Comparison of ENCODE assay signal across 8 mouse cellular contexts in the genomic region with DNA sequence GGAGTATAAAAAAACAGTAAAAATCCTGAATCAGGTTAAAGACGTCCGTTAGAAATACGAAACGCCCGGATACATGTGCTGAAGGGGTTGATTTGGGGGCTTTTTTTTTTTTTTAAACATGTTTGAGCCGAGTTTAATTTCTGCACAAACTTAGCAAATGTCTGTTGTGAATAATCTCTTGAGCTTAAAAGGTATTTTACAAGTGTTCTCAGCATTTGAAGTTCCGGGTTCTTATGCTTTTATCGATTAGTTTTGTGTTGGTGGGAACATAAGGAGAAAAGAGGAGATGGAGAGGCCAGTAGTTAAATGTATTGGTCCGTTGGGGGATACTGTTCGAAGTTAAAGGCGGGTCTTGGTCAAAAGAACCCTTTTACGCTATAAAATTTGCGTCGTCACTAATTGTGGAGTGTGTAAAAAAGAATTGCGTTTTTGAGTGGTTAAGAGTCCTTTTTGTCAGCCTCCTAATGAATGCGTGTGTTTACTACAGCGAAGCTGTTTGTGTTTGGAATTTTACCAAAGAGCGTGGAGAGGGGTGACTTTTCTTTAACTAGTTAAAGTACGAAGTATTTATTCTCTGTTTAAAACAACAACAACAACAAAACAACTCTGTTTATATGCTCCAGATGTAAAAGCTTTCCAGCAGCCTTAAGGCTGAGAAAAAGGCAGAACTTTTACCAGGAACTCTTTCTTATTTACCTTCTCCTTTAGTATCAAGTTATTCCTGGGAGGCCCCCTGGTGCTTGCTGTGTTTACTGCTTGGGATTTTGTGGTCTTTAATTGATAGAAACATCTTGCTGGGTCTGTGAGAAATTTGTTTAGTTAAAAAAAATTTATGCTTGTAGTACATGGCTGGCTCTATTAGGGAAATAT. TPM values are rescaled to one million over a fixed set of nuclear protein-coding genes. Genes with fewer than 3 reads are reported as not detected.
A peak's percentile ranks its signal among the peaks of the same experiment; 100 is the strongest.
DNase-seq lines count a peak whose midpoint lies in the region; ATAC-seq and TF ChIP-seq lines count a peak whose summit lies in the region.

No protein-coding gene starts in this region.

- H3K27me3 ChIP-seq in forebrain, embryonic 12.5 days = no peaks in the 10 kb centered on the region
- no peaks in the 10 kb centered on the region for H3K27me3 ChIP-seq in hindbrain, embryonic 16.5 days (replicated peaks; ENCODE audit: control insufficient read depth, insufficient read depth, low read length)
- no peaks in the 10 kb centered on the region for H3K27me3 ChIP-seq in liver, embryonic 12.5 days (replicated peaks)
- no peaks in the 10 kb centered on the region for H3K27me3 ChIP-seq in neural tube, embryonic 12.5 days (replicated peaks)

- ATAC-seq in forebrain, embryonic 12.5 days (ENCODE audit: low FRiP score) = no peak
- ATAC-seq in hindbrain, embryonic 16.5 days = no peak
- ATAC-seq in liver, embryonic 12.5 days = no peak
- ATAC-seq in neural tube, embryonic 12.5 days (ENCODE audit: low FRiP score, low read depth) = no peak
- ATAC-seq in granulocyte monocyte progenitor cell, adult 5-6 weeks (replicated peaks; ENCODE audit: poor library complexity, severe bottlenecking) = no peak

- under 1% methylated on average over 19 of the region's 19 CpGs for WGBS in forebrain, embryonic 12.5 days
- WGBS in hindbrain, embryonic 16.5 days = under 1% methylated on average over 19 of the region's 19 CpGs
- under 1% methylated on average over 19 of the region's 19 CpGs for WGBS in liver, embryonic 12.5 days (ENCODE audit: insufficient replicate concordance)
- under 1% methylated on average over 19 of the region's 19 CpGs for WGBS in neural tube, embryonic 12.5 days

- no peaks in the 10 kb centered on the region for H3K9me3 ChIP-seq in forebrain, embryonic 12.5 days
- H3K9me3 ChIP-seq in hindbrain, embryonic 16.5 days (ENCODE audit: control insufficient read depth, low read length) = 0 out of 2 replicates have a peak, but pooled peaks cover 2% of the 10 kb centered on the region
- H3K9me3 ChIP-seq in liver, embryonic 12.5 days (replicated peaks) = no peaks in the 10 kb centered on the region
- H3K9me3 ChIP-seq in neural tube, embryonic 12.5 days = no peaks in the 10 kb centered on the region

- peak overlapping the region; percentile 84 for H3K4me3 ChIP-seq in layer of hippocampus, adult 2 months
- peak overlapping the region; percentile 95 for H3K4me3 ChIP-seq in forebrain, embryonic 12.5 days (replicated peaks)
- peak overlapping the region; percentile 68 for H3K4me3 ChIP-seq in hindbrain, embryonic 16.5 days (ENCODE audit: low read length)
- peak overlapping the region; percentile 93 for H3K4me3 ChIP-seq in liver, embryonic 12.5 days
- H3K4me3 ChIP-seq in neural tube, embryonic 12.5 days = peak overlapping the region; percentile 96

- no peak for DNase-seq in layer of hippocampus, adult 2 months (ENCODE audit: low spot score in 2 of 2)
- no peak for DNase-seq in layer of hippocampus, adult 9-10 months (ENCODE audit: low spot score)
- peak; percentile 49 to 75 for DNase-seq in adrenal gland, postnatal 36 days

- H3K27ac ChIP-seq in layer of hippocampus, adult 2 months = peak overlapping the region; percentile 99
- peak overlapping the region; percentile 100 for H3K27ac ChIP-seq in forebrain, embryonic 12.5 days
- H3K27ac ChIP-seq in hindbrain, embryonic 16.5 days (ENCODE audit: low read depth, low read length) = peak overlapping the region; percentile 100
- peak overlapping the region; percentile 99 for H3K27ac ChIP-seq in liver, embryonic 12.5 days
- peak overlapping the region; percentile 99 for H3K27ac ChIP-seq in neural tube, embryonic 12.5 days

- H3K4me2 ChIP-seq in forebrain, embryonic 12.5 days = peak overlapping the region; percentile 57
- H3K4me2 ChIP-seq in hindbrain, embryonic 16.5 days (ENCODE audit: low read length) = peak overlapping the region; percentile 77
- peak overlapping the region; percentile 67 for H3K4me2 ChIP-seq in liver, embryonic 12.5 days
- peak overlapping the region; percentile 67 for H3K4me2 ChIP-seq in neural tube, embryonic 12.5 days (replicated peaks)

- peak; percentile 75 for TF ChIP-seq CTCF in layer of hippocampus, adult 2 months (conservative IDR thresholded peaks at IDR 0.05)

- no peaks in the 10 kb centered on the region for H3K36me3 ChIP-seq in forebrain, embryonic 12.5 days (replicated peaks)
- no peaks in the 10 kb centered on the region for H3K36me3 ChIP-seq in hindbrain, embryonic 16.5 days (ENCODE audit: control insufficient read depth, insufficient read depth, low read length)
- H3K36me3 ChIP-seq in liver, embryonic 12.5 days = no peaks in the 10 kb centered on the region
- H3K36me3 ChIP-seq in neural tube, embryonic 12.5 days = no peaks in the 10 kb centered on the region

- peaks cover 9% of the 10 kb centered on the region for H3K4me1 ChIP-seq in forebrain, embryonic 12.5 days
- peaks cover 16% of the 10 kb centered on the region for H3K4me1 ChIP-seq in hindbrain, embryonic 16.5 days (ENCODE audit: control insufficient read depth, insufficient read depth, low read depth, low read length)
- H3K4me1 ChIP-seq in liver, embryonic 12.5 days = peaks cover 38% of the 10 kb centered on the region
- H3K4me1 ChIP-seq in neural tube, embryonic 12.5 days = peaks cover 10% of the 10 kb centered on the region; the same call in 1 of the 2 replicates

- H3K9ac ChIP-seq in forebrain, embryonic 12.5 days = peak overlapping the region; percentile 100
- peak overlapping the region; percentile 84 for H3K9ac ChIP-seq in hindbrain, embryonic 16.5 days (ENCODE audit: low read depth, low read length)
- peak overlapping the region; percentile 99 for H3K9ac ChIP-seq in liver, embryonic 12.5 days
- H3K9ac ChIP-seq in neural tube, embryonic 12.5 days = peak overlapping the region; percentile 99

RNA-seq across cellular contexts. Expression of a gene that starts 1.5 kb away (rescaled TPM):
- total RNA-seq in layer of hippocampus, adult 2 months (2021) = 100 to 1,000 TPM; 418 to 439 TPM
- total RNA-seq in adrenal gland, postnatal 36 days (2021) = 100 to 1,000 TPM; 359 to 576 TPM
- 226 and 238 TPM in 2 replicates for polyA plus RNA-seq in forebrain, embryonic 12.5 days (2016; fragmentation: Nextera tagmentation; extraction: Ambion mirVana)
- 178 and 187 TPM in 2 replicates for polyA plus RNA-seq in hindbrain, embryonic 16.5 days (2015; fragmentation: Nextera tagmentation; extraction: Ambion mirVana)
- 124 and 134 TPM in 2 replicates for polyA plus RNA-seq in liver, embryonic 12.5 days (2016; fragmentation: Nextera tagmentation; extraction: Ambion mirVana)
- 201 and 218 TPM in 2 replicates for polyA plus RNA-seq in neural tube, embryonic 12.5 days (2016; fragmentation: Nextera tagmentation; extraction: Ambion mirVana)
- total RNA-seq in granulocyte monocyte progenitor cell, adult 5-6 weeks (2014; fragmentation: Nextera tagmentation) = 112 and 221 TPM in 2 replicates
- total RNA-seq in granulocyte monocyte progenitor cell, adult 5-6 weeks (2017) = 282 and 366 TPM in 2 replicates

Comparison
In these comparisons a context has a peak if more than half of its experiments do, and no peak if none do; other contexts are left out.
1. DNase-seq: peak in adrenal gland, postnatal 36 days (2 of 2); none in layer of hippocampus, adult 2 months (0 of 2) and layer of hippocampus, adult 9-10 months (single experiment).
2. Peak in every context shown above with its lines, with median percentiles within 50 percentile points of each other: H3K27ac ChIP-seq, H3K4me3 ChIP-seq, H3K4me2 ChIP-seq and H3K9ac ChIP-seq.